Mouse (Mus musculus): ENCODE results near the gene Tmod4. TPM values are rescaled to one million over a fixed set of nuclear protein-coding genes. Genes with fewer than 3 reads are reported as not detected.
"Not testable (repeated sequence)": the region's sequence is repeated elsewhere in the genome, so short reads cannot be mapped to it uniquely, and the experiment has no call there.

Gene Tmod4
- polyA plus RNA-seq, 1 experiment from 2014 or later, result 1.0 TPM

DNA sequence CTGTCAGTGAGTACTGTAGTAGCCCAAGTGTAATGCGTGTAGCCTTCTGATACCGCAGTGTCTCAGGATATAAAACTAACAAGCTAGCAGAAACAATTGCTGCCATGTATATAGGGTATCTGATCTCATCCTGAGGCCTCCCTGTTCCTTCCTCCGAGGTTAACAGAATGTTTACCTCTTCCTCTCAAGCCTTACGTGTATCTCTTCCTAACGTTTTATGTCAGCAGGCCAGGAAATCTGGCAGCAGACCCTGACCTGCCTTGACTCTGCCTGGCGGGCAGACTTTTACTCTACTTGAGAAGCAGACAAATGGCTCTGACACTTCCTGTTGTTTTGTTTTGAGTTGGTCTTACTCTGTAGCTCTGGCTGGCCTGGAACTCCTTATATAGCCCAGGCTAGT lies 2.7 kb upstream of the Tmod4 start:
- no peak overlapping the region for H3K27ac ChIP-seq
- H3K9ac ChIP-seq (replicated peaks), result no peak overlapping the region
- no peaks in the 10 kb centered on the region for H3K9me3 ChIP-seq
- 84% methylated on average over 6 of the region's 6 CpGs for whole genome bisulfite sequencing
- H3K4me3 ChIP-seq (replicated peaks), result no peak overlapping the region
- no peak for ATAC-seq
- H3K4me1 ChIP-seq (replicated peaks), result 0 out of 2 replicates have a peak, but pooled peaks cover 3% of the 10 kb centered on the region
- H3K27me3 ChIP-seq, result no peaks in the 10 kb centered on the region
- H3K4me2 ChIP-seq (replicated peaks), result no peak overlapping the region
- peaks cover 62% of the 10 kb centered on the region for H3K36me3 ChIP-seq

- Histone ChIP-seq H3K27me3 (no peaks in the 10 kb centered on the region), H3K4me1 (replicated peaks) (0 out of 2 replicates have a peak, but pooled peaks cover 3% of the 10 kb centered on the region), H3K9me3 (no peaks in the 10 kb centered on the region), H3K4me3 (replicated peaks) (no peak overlapping the region), H3K36me3 (peaks cover 48% of the 10 kb centered on the region), H3K4me2 (replicated peaks) (no peak overlapping the region), H3K9ac (replicated peaks) (no peak overlapping the region), H3K27ac (0 out of 2 replicates have a peak overlapping the region, but pooled peaks have one; percentile 19)
- 46% methylated on average over 5 of the region's 5 CpGs for WGBS
- no peak for ATAC-seq
Measured at GRCm38 (mm10) chr3:95124972-95125371, 696 bp downstream of the Tmod4 start.

DNA sequence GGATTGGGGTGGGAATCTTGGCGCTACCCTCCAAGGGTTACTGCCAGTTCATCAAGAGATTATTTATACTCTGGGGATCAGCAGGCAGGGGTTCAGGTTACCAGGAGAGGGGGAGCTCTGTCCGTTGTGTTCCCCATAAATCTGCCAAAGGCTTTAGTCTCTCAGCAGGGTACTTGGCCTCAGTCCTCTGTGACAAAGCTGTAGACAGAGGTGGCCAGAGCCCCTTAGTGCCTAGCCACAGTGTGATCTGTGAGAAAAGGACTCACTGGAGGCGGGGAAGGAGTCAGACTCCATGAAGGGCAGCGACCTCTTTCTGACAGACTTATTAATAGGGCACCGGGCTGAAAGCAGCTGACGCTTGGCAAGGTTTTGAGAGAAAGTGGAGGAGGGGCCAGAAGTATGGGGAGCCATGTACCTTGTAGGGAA lies 5.0 kb downstream of the Tmod4 start:
- H3K4me2 ChIP-seq (replicated peaks), result no peak overlapping the region
- 50% methylated on average over 6 of the region's 6 CpGs for WGBS
- ATAC-seq, result no peak
- H3K36me3 ChIP-seq, result peaks cover 31% of the 10 kb centered on the region
- H3K27ac ChIP-seq, result no peak overlapping the region
- no peaks in the 10 kb centered on the region for H3K27me3 ChIP-seq
- no peak overlapping the region for H3K4me3 ChIP-seq (replicated peaks)
- peaks cover 11% of the 10 kb centered on the region for H3K4me1 ChIP-seq (replicated peaks)
- no peaks in the 10 kb centered on the region for H3K9me3 ChIP-seq
- H3K9ac ChIP-seq (replicated peaks), result no peak overlapping the region; the same call in 1 of the 2 replicates

- Histone ChIP-seq H3K9me3 (no peaks in the 10 kb centered on the region), H3K4me3 (replicated peaks) (no peak overlapping the region), H3K27me3 (no peaks in the 10 kb centered on the region), H3K36me3 (peaks cover 31% of the 10 kb centered on the region), H3K9ac (replicated peaks) (no peak overlapping the region), H3K4me2 (replicated peaks) (no peak overlapping the region), H3K27ac (no peak overlapping the region), H3K4me1 (replicated peaks) (peaks cover 12% of the 10 kb centered on the region)
- no peak for ATAC-seq
- 92% methylated on average over 5 of the region's 5 CpGs for WGBS
Measured at GRCm38 (mm10) chr3:95130081-95130480, 5.8 kb downstream of the Tmod4 start.

GRCm38 (mm10) chr3:95132389-95132788 lies 8.1 kb downstream of the Tmod4 start:
- WGBS, result 88% methylated on average over 2 of the region's 2 CpGs
- H3K27ac ChIP-seq; H3K9ac ChIP-seq (replicated peaks); H3K27me3 ChIP-seq; H3K4me3 ChIP-seq (replicated peaks); H3K4me2 ChIP-seq (replicated peaks); H3K9me3 ChIP-seq; ATAC-seq: not testable (repeated sequence)
- peaks cover 23% of the 10 kb centered on the region for H3K4me1 ChIP-seq (replicated peaks)
- H3K36me3 ChIP-seq, result peaks cover 31% of the 10 kb centered on the region

DNA sequence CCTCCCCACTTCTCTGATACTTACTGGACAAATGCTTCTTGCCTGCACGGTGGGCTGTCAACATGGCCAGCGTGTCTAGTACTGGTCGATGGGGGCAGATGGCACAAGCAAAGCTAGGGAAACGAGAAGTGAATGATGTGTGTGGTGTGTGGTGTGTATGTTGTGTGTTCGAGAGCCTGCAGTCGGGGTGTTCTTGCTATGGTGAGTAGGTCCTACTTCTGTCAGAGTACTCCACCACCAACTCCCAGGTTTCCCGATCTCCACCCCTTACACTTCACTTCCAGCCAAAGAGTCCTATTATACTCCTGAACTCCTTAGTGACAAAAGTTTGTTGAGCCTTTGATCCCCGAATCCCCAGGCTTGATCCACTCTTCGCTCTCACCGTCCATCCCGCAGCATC lies 8.9 kb downstream of the Tmod4 start:
- WGBS, result 60% methylated on average over 11 of the region's 11 CpGs
- H3K36me3 ChIP-seq, result peaks cover 35% of the 10 kb centered on the region
- ATAC-seq, result peak; percentile 34; the same call in 1 of the 2 replicates

DNA sequence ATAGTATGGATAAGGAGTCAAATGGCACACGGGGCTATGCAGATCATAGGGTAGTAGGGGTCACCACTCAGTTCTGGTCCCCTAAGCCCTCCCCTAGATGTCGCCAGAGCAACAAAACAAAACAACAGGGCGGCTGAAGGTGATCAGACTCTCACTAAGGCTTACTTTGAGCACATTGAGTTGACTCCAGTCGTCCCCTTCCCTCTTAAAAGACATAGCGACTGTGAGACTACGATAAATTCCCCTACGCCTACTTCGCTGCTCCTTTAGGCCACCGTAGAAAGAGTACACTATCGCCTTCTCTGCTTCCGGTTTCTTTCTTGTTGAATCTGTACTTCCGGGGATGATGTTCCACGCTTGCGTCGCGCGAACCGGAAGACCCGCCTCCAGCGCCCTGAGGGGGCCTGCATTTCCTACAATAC lies 9.4 kb downstream of the Tmod4 start, which contains the start of the genes Scnm1 and Lysmd1:
Scnm1 (minus strand) TSS at position 332 of the 422 bp plus-strand sequence.
Lysmd1 (plus strand) TSS at position 409 of the 422 bp plus-strand sequence.
- Histone ChIP-seq H3K4me1 (replicated peaks) (peaks cover 23% of the 10 kb centered on the region), H3K27me3 (no peaks in the 10 kb centered on the region), H3K9ac (replicated peaks) (peak within 1 kb of the TSS; percentile 83), H3K9me3 (no peaks in the 10 kb centered on the region), H3K4me2 (replicated peaks) (peak within 1 kb of the TSS; percentile 90), H3K27ac (peak within 1 kb of the TSS; percentile 74), H3K4me3 (replicated peaks) (peak within 1 kb of the TSS; percentile 72), H3K36me3 (peaks cover 32% of the 10 kb centered on the region)
- peak; percentile 95 for ATAC-seq
- WGBS, result under 1% methylated on average over 20 of the region's 20 CpGs

More for the DNA sequence above, 8.9 kb downstream of the Tmod4 start:
- no peaks in the 10 kb centered on the region for H3K9me3 ChIP-seq
- H3K4me3 ChIP-seq (replicated peaks), result peak overlapping the region; percentile 72
- peak overlapping the region; percentile 74 for H3K27ac ChIP-seq
- peaks cover 23% of the 10 kb centered on the region for H3K4me1 ChIP-seq (replicated peaks)
- peak overlapping the region; percentile 83 for H3K9ac ChIP-seq (replicated peaks)
- peak overlapping the region; percentile 90 for H3K4me2 ChIP-seq (replicated peaks)
- no peaks in the 10 kb centered on the region for H3K27me3 ChIP-seq

DNA sequence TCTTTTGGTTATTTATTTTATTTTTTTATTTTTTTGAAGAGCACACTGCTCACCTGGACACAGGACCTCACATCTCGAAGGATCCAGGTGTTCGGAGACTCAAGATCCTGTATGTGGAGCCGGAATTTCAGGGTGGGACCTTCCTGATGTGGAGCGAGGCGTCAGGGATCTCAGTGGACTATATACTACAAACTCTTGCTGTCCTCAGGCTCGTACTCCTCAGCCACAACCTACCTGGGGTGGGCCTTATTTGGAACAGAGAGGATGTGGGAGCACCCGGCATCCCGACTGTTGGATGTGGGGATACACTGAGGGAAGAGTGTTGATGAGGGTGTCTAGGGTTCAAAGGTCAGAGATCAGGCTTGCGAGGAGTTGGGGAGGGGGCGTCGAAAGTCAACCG lies 9.9 kb downstream of the Tmod4 start:
- not testable (repeated sequence) for H3K27ac ChIP-seq; H3K27me3 ChIP-seq; H3K4me2 ChIP-seq (replicated peaks); H3K9ac ChIP-seq (replicated peaks); H3K9me3 ChIP-seq
- H3K4me3 ChIP-seq (replicated peaks), result peak overlapping the region; percentile 72; the same call in 1 of the 2 replicates
- no CpG with 5 or more reads among the region's 12 CpGs for WGBS
- ATAC-seq, result peak; percentile 72
- H3K36me3 ChIP-seq, result peaks cover 27% of the 10 kb centered on the region
- peaks cover 23% of the 10 kb centered on the region for H3K4me1 ChIP-seq (replicated peaks)

GRCm38 (mm10) chr3:95135023-95135422 lies 10.7 kb downstream of the Tmod4 start:
- Histone ChIP-seq H3K4me1 (replicated peaks) (peaks cover 23% of the 10 kb centered on the region), H3K36me3 (peaks cover 26% of the 10 kb centered on the region), H3K4me2 (replicated peaks) (peak overlapping the region; percentile 57), H3K4me3 (replicated peaks) (peak overlapping the region; percentile 38), H3K9me3 (no peaks in the 10 kb centered on the region), H3K27ac (no peak overlapping the region), H3K9ac (replicated peaks) (peak overlapping the region; percentile 52; the same call in 1 of the 2 replicates), H3K27me3 (no peaks in the 10 kb centered on the region)
- ATAC-seq, result no peak
- 36% methylated on average over 6 of the region's 6 CpGs for WGBS

DNA sequence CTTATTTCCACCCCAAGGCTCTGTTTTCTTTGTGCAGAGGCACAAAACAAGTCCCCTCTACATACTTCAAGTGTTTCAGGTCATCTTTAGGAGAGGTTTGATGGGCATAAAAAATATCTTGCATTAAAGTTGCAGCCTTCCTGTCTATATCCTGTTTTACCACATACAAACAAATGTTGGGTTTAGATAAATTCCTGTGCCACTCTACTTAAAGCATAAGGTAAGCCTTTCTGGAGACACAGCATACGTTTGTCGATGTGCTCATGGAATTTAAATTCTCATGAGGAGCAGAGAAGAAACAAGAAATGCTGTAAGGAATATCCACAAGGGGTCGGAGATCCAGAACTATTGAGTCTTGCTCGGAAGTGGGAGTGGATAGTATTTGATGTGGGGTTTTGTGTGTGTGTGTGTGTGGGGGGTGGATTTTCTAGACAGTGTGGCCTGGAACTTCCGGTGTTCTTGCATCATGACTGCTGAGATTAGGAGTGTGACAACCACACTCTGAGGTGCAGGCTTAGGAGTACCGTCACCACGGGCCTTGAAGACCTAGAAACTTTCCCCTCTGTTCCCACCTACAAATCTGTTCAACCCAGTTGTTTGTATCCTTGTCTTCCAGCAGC lies 11.3 kb downstream of the Tmod4 start:
- H3K9me3 ChIP-seq, result no peaks in the 10 kb centered on the region
- H3K4me1 ChIP-seq (replicated peaks), result peaks cover 23% of the 10 kb centered on the region
- WGBS, result 87% methylated on average over 7 of the region's 7 CpGs
- H3K9ac ChIP-seq (replicated peaks), result no peak overlapping the region; the same call in 1 of the 2 replicates
- no peak for ATAC-seq
- H3K4me3 ChIP-seq (replicated peaks), result peak overlapping the region; percentile 38
- no peaks in the 10 kb centered on the region for H3K27me3 ChIP-seq
- H3K27ac ChIP-seq, result no peak overlapping the region
- peaks cover 27% of the 10 kb centered on the region for H3K36me3 ChIP-seq
- peak overlapping the region; percentile 57 for H3K4me2 ChIP-seq (replicated peaks)

- ATAC-seq, result no peak
- peaks cover 23% of the 10 kb centered on the region for H3K4me1 ChIP-seq (replicated peaks)
- H3K27ac ChIP-seq, result no peak overlapping the region
- WGBS, result 92% methylated on average over 3 of the region's 3 CpGs
- no peaks in the 10 kb centered on the region for H3K9me3 ChIP-seq
- peaks cover 24% of the 10 kb centered on the region for H3K36me3 ChIP-seq
- H3K9ac ChIP-seq (replicated peaks), result no peak overlapping the region
- H3K27me3 ChIP-seq, result no peaks in the 10 kb centered on the region
- H3K4me2 ChIP-seq (replicated peaks), result no peak overlapping the region
- H3K4me3 ChIP-seq (replicated peaks), result no peak overlapping the region
Measured at GRCm38 (mm10) chr3:95136336-95136735, 12.1 kb downstream of the Tmod4 start.

DNA sequence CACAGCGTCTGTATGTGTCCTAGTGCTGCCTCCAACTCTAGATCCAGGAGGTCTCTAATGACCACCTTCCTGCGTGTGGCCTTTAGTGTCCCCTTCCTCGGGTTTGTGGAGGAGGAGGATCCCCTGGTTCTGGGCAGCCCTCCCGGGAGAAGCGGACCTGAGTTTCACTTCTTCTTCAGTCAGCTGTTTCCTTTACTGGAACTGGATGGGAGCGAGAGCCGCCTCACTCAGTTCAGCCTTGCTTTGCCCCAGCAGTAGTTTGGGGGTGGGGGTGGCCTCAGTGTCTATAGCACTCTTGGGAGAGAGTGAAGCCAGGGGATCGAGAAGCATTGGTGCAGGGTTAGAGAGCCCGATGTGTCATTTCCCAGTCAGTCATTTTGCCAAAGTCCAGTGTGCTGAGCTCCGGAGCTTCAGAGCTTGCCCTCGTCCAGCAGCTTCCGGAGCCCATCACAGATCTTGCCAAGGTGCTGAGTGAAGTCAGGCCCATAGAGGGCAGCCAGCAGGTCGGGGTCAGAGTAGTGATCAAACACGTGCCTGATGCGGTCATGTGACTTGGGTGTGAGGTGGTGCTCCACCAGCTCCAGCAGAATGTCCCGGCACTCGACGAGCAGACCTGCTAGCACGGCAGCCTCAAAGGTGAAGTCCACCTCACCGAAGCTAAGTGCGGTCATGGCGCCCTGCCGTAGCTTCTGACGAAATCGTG lies 15.5 kb downstream of the Tmod4 start:
- H3K9ac ChIP-seq (replicated peaks), result no peak overlapping the region
- no peak overlapping the region for H3K27ac ChIP-seq
- H3K4me3 ChIP-seq (replicated peaks), result no peak overlapping the region
- H3K27me3 ChIP-seq, result no peaks in the 10 kb centered on the region
- peaks cover 15% of the 10 kb centered on the region for H3K4me1 ChIP-seq (replicated peaks)
- H3K4me2 ChIP-seq (replicated peaks), result no peak overlapping the region
- no peaks in the 10 kb centered on the region for H3K9me3 ChIP-seq
- WGBS, result 80% methylated on average over 25 of the region's 25 CpGs
- H3K36me3 ChIP-seq, result peaks cover 19% of the 10 kb centered on the region
- ATAC-seq, result no peak

All from midbrain, embryonic 13.5 days (tissue).